Mouse (Mus musculus) cortical plate, adult 2 months (tissue): ENCODE results near the gene Ackr3.

Source experiments
- CTCF ChIP-seq: fragments of 200-500 bp; IDR thresholded peaks from 2 replicates; pipeline ENCODE4 v1.5.1; 2011; ENCODE audit warnings: mild to moderate bottlenecking, control low read depth, low read length; ENCODE audit not compliant: insufficient read depth; ENCODE audit errors: extremely low read depth
- POLR2A ChIP-seq: fragments of 200-500 bp; IDR thresholded peaks from 2 replicates; pipeline ENCODE4 v1.6.1; 2011; ENCODE audit warnings: mild to moderate bottlenecking, low read length, control low read depth; ENCODE audit not compliant: insufficient read depth; ENCODE audit errors: extremely low read depth

GRCm38 (mm10) chr1:90240287-90240686, 36.5 kb downstream of the Ackr3 start:
- no peak for TF ChIP-seq CTCF
- no peak for TF ChIP-seq POLR2A
